Mouse (Mus musculus): ENCODE measurements around the gene Kif26b. TPM values are rescaled to one million over a fixed set of nuclear protein-coding genes. Genes with fewer than 3 reads are reported as not detected.

The Kif26b gene
- polyA plus RNA-seq, 1 experiment from 2014 or later = 32.0 TPM

DNA sequence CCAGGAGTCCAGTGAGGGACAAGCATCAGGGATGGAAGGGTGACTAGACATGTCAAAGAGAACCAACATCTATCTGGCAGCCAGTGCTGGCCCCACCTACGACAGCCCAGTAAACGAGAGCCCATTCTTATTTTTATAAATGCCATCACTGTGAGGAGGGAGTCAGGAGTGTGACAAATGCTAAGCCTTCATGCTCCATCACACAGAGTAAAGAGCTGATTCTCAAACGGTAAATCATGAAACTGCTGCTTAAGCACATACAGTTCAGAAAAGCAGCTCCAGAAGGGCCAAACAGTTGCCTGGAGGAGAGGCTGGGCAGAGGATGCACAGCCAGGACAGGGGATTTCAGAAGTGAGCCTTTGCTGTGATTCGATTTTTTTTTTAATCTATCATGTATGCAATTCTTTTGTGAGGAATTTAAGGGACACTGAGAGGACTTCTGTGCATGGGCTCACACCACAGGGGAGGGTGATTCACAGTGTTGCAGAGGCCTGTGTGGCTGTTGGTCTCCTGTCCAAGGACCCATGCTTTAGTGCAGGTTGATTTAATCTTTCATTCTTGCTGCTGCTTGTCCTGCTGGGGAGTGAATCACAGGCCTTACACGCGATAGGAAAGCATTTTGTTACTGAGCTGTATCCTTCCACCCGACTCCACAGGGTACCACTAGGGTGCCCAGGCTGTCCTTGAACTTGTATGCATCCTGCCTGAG, 16.4 kb upstream of the Kif26b start:
- Histone ChIP-seq H3K9me3 (no peaks in the 10 kb centered on the region), H3K36me3 (no peaks in the 10 kb centered on the region), H3K27ac (no peak overlapping the region), H3K27me3 (no peaks in the 10 kb centered on the region), H3K4me1 (replicated peaks) (peaks cover 10% of the 10 kb centered on the region), H3K9ac (replicated peaks) (no peak overlapping the region), H3K4me3 (replicated peaks) (no peak overlapping the region), H3K4me2 (no peak overlapping the region)
- no peak for ATAC-seq (ENCODE audit: insufficient number of reproducible peaks, insufficient read depth, low FRiP score, low TSS enrichment, low read depth)
- 67% methylated on average over 7 of the region's 7 CpGs for WGBS

DNA sequence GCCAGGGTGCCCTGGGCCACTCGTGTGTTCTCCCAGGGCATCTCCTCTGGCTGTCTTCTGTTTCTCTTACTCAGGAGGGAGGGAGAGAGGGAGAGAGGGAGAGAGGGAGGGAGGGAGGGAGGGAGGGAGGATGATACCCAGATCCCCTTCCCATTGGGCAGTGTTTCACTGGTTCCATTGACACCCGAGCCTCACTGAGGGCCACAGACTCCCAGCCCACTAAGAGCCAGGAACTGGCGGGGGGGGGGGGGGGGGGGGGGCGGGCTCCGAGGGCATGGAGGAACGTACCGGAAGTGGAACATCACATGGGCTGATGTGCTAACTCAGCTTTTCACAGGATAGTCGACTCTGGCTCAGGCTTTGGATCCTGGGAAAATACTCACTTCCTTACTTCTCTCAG, 15.0 kb upstream of the Kif26b start:
- Histone ChIP-seq H3K9ac (replicated peaks) (no peak overlapping the region), H3K36me3 (no peaks in the 10 kb centered on the region), H3K4me3 (replicated peaks) (no peak overlapping the region), H3K4me1 (replicated peaks) (peaks cover 14% of the 10 kb centered on the region), H3K4me2 (no peak overlapping the region), H3K27ac (no peak overlapping the region), H3K9me3 (no peaks in the 10 kb centered on the region), H3K27me3 (no peaks in the 10 kb centered on the region)
- ATAC-seq (ENCODE audit: insufficient number of reproducible peaks, insufficient read depth, low FRiP score, low TSS enrichment, low read depth) = no peak
- WGBS = 41% methylated on average over 6 of the region's 8 CpGs

DNA sequence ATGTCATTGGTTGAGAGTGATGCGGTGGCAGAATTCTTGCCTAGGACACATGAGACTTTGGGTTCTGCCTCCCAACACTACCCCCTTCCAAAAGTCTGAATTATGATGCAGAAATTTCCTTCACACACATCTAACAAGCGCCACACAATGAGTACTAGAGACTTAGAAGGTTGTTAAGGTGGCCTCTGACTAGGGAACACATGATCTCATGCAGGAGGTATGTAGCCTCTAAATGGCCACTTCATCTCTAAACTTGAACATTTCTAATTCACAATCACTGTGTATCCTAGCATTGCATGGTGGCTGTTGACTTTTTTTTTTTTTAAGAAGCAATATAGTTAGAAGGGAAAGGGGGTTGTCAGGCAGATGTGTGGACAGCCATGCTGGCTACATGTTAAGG, 13.1 kb upstream of the Kif26b start:
- H3K9me3 ChIP-seq = no peaks in the 10 kb centered on the region
- ATAC-seq (ENCODE audit: insufficient number of reproducible peaks, insufficient read depth, low FRiP score, low TSS enrichment, low read depth) = no peak
- no peak overlapping the region for H3K4me2 ChIP-seq
- 64% methylated on average over 2 of the region's 2 CpGs for WGBS
- H3K36me3 ChIP-seq = no peaks in the 10 kb centered on the region
- H3K27me3 ChIP-seq = no peaks in the 10 kb centered on the region
- H3K9ac ChIP-seq (replicated peaks) = no peak overlapping the region
- H3K4me3 ChIP-seq (replicated peaks) = no peak overlapping the region
- H3K4me1 ChIP-seq (replicated peaks) = peaks cover 14% of the 10 kb centered on the region
- H3K27ac ChIP-seq = no peak overlapping the region

DNA sequence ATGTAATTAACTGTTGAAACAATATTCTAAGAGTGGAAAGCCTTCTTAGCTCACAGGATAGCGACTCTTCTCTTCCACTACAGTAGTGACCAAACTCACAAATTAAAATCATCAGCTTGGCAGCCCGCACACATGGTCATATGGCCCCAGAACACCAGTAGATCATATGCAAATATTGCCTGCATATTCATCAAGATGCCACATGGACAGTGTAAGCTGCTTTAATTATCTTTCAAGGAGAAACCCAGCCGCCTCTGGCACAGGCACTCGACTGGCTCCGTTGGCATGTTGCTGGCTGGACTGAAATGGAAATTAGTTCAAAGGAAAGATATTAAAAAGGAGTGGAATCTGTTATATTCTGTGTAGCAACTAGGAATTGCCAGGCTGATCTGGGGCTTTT, 6.5 kb upstream of the Kif26b start:
- WGBS = 83% methylated on average over 5 of the region's 5 CpGs
- Histone ChIP-seq H3K4me1 (replicated peaks) (peaks cover 19% of the 10 kb centered on the region), H3K9ac (replicated peaks) (no peak overlapping the region), H3K36me3 (no peaks in the 10 kb centered on the region), H3K27me3 (no peaks in the 10 kb centered on the region), H3K9me3 (0 out of 2 replicates have a peak, but pooled peaks cover 3% of the 10 kb centered on the region), H3K4me3 (replicated peaks) (no peak overlapping the region), H3K4me2 (no peak overlapping the region), H3K27ac (no peak overlapping the region)
- no peak for ATAC-seq (ENCODE audit: insufficient number of reproducible peaks, insufficient read depth, low FRiP score, low TSS enrichment, low read depth)

- Histone ChIP-seq H3K27ac (no peak overlapping the region), H3K4me3 (replicated peaks) (no peak overlapping the region), H3K36me3 (no peaks in the 10 kb centered on the region), H3K4me1 (replicated peaks) (peaks cover 18% of the 10 kb centered on the region), H3K4me2 (no peak overlapping the region), H3K9me3 (0 out of 2 replicates have a peak, but pooled peaks cover 3% of the 10 kb centered on the region), H3K9ac (replicated peaks) (no peak overlapping the region), H3K27me3 (no peaks in the 10 kb centered on the region)
- no peak for ATAC-seq (ENCODE audit: insufficient number of reproducible peaks, insufficient read depth, low FRiP score, low TSS enrichment, low read depth)
- WGBS = 25% methylated on average over 5 of the region's 5 CpGs
Measured at GRCm38 (mm10) chr1:178523152-178523551, 5.8 kb upstream of the Kif26b start.

DNA sequence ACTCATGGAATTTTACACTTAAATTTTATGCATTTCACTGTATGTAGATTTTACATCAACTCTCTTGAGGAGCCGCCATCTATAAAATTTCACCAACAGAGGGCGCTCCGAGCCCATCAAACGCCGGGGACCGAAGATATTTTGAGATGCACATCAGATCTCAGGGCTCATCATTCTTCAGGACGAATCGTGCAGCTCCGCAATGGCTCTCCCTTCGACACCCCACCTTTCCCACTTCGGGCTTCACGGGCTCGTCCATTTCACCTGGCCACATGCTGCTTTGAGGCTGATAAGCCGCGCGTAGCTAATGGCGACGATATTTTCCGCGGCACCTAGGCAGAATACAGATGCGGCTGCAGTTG, 1.8 kb upstream of the Kif26b start:
- H3K9ac ChIP-seq (replicated peaks) = peak overlapping the region; percentile 47; the same call in 1 of the 2 replicates

DNA sequence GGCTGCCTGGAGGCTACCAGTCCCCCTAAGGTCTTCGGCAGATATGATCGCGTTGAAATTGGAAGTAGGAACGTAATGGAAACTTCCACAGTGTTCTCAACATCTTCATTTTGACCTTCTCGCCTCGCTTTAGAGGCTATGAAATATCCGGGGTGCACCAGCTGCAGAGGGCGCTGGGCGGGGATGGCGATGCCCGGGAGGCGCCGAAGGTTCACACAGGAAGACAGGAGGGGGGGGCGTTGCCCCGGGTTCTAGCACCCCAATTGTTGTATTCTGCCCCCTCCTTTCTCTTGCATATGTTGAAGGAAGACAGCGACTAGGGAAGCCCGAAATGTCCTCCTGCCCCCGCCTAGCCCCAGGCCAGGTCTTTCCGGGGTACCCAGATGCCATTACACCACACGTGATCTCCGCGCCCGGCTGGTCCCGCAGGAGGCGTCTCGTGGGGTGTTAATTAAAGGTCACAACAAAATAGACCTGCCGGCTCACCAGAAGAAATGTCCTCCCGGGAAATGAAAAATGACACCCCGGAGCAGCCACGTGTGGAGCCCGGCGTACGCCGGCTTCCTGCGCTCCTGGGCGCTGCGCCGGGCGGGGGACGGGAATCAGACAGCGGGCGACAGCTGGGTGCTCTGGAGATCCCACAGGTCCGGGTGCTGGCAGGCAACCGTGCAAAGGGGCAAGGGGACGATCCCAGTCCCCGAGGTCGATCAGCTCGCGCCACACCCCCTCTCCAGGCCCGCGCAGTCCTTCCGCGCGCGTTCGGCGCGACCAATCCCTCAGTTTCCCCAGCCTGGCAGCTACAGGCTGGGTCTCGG, 1.2 kb upstream of the Kif26b start:
- H3K4me2 ChIP-seq = peak overlapping the region; percentile 99
- 0 out of 2 replicates have a peak, but pooled peaks cover 4% of the 10 kb centered on the region for H3K27me3 ChIP-seq
- peak; percentile 32 for ATAC-seq (ENCODE audit: insufficient number of reproducible peaks, insufficient read depth, low FRiP score, low TSS enrichment, low read depth)
- H3K9ac ChIP-seq (replicated peaks) = peak overlapping the region; percentile 89
- H3K27ac ChIP-seq = peak overlapping the region; percentile 95
- H3K4me1 ChIP-seq (replicated peaks) = peaks cover 35% of the 10 kb centered on the region
- peak overlapping the region; percentile 87 for H3K4me3 ChIP-seq (replicated peaks)
- H3K9me3 ChIP-seq = 0 out of 2 replicates have a peak, but pooled peaks cover 3% of the 10 kb centered on the region
- under 1% methylated on average over 58 of the region's 59 CpGs for WGBS
- H3K36me3 ChIP-seq = no peaks in the 10 kb centered on the region

More for the DNA sequence above, 1.8 kb upstream of the Kif26b start:
- H3K9me3 ChIP-seq = 0 out of 2 replicates have a peak, but pooled peaks cover 3% of the 10 kb centered on the region
- H3K4me1 ChIP-seq (replicated peaks) = peaks cover 33% of the 10 kb centered on the region
- peak overlapping the region; percentile 95 for H3K27ac ChIP-seq
- WGBS = under 1% methylated on average over 21 of the region's 21 CpGs
- no peak for ATAC-seq (ENCODE audit: insufficient number of reproducible peaks, insufficient read depth, low FRiP score, low TSS enrichment, low read depth)
- peak overlapping the region; percentile 99 for H3K4me2 ChIP-seq
- no peaks in the 10 kb centered on the region for H3K36me3 ChIP-seq
- H3K27me3 ChIP-seq = 0 out of 2 replicates have a peak, but pooled peaks cover 4% of the 10 kb centered on the region
- H3K4me3 ChIP-seq (replicated peaks) = peak overlapping the region; percentile 87

- ATAC-seq (ENCODE audit: insufficient number of reproducible peaks, insufficient read depth, low FRiP score, low TSS enrichment, low read depth) = no peak
- WGBS = under 1% methylated on average over 37 of the region's 38 CpGs
- H3K4me2 ChIP-seq = peak overlapping the region; percentile 99
- peak overlapping the region; percentile 89 for H3K9ac ChIP-seq (replicated peaks)
- 0 out of 2 replicates have a peak, but pooled peaks cover 4% of the 10 kb centered on the region for H3K27me3 ChIP-seq
- H3K9me3 ChIP-seq = 0 out of 2 replicates have a peak, but pooled peaks cover 3% of the 10 kb centered on the region
- H3K27ac ChIP-seq = peak overlapping the region; percentile 95
- H3K4me3 ChIP-seq (replicated peaks) = peak overlapping the region; percentile 87
- H3K36me3 ChIP-seq = peaks cover 6% of the 10 kb centered on the region; the same call in 1 of the 2 replicates
- H3K4me1 ChIP-seq (replicated peaks) = peaks cover 39% of the 10 kb centered on the region
Measured at GRCm38 (mm10) chr1:178529512-178530300, 781 bp downstream of the Kif26b start.

DNA sequence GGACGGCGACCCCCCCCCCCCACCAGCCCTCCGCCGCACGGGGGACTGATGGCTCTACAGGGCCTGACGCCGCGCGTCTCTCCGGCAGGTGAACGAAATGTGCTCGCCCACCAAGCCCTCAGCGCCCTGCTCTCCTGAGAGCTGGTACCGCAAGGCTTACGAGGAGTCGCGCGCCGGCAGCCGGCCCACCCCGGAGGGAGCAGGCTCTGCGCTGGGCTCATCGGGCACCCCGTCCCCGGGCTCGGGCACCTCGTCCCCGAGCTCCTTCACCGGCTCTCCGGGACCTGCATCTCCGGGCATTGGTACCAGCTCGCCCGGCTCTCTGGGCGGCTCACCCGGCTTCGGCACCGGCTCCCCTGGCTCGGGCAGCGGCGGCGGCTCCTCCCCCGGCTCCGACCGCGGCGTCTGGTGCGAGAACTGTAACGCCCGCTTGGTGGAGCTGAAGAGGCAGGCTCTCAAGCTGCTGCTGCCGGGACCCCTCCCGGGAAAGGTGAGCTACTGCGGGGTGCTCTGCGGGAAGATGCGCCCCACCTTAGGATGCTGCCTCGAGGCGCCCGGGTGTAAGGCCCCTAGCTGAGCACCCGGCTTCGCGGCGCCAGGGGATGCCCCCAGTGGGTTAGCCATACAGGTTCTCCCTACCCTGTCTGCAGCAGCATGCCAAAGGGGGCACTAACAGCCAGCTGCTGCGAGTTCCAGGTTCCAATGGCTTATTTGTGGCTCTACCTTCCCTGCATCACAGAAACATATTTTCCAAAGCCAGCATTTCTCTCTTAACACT, 1.6 kb downstream of the Kif26b start:
- H3K4me2 ChIP-seq = peak overlapping the region; percentile 99
- peak overlapping the region; percentile 87 for H3K4me3 ChIP-seq (replicated peaks)
- 0 out of 2 replicates have a peak, but pooled peaks cover 4% of the 10 kb centered on the region for H3K27me3 ChIP-seq
- under 1% methylated on average over 60 of the region's 62 CpGs for WGBS
- H3K36me3 ChIP-seq = peaks cover 13% of the 10 kb centered on the region
- ATAC-seq (ENCODE audit: insufficient number of reproducible peaks, insufficient read depth, low FRiP score, low TSS enrichment, low read depth) = peak; percentile 28; the same call in 1 of the 2 replicates
- H3K9ac ChIP-seq (replicated peaks) = peak overlapping the region; percentile 89
- H3K4me1 ChIP-seq (replicated peaks) = peaks cover 39% of the 10 kb centered on the region
- H3K9me3 ChIP-seq = peaks cover under 1% of the 10 kb centered on the region; the same call in 1 of the 2 replicates
- peak overlapping the region; percentile 95 for H3K27ac ChIP-seq

- Histone ChIP-seq H3K9me3 (peaks cover 11% of the 10 kb centered on the region; the same call in 1 of the 2 replicates), H3K27me3 (no peaks in the 10 kb centered on the region), H3K4me2 (no peak overlapping the region), H3K4me3 (replicated peaks) (no peak overlapping the region), H3K9ac (replicated peaks) (no peak overlapping the region), H3K36me3 (peaks cover 50% of the 10 kb centered on the region), H3K27ac (no peak overlapping the region), H3K4me1 (replicated peaks) (peaks cover 49% of the 10 kb centered on the region)
- ATAC-seq (ENCODE audit: insufficient number of reproducible peaks, insufficient read depth, low FRiP score, low TSS enrichment, low read depth) = no peak
- WGBS = 73% methylated on average over 10 of the region's 10 CpGs
Measured at GRCm38 (mm10) chr1:178540247-178540646, 11.3 kb downstream of the Kif26b start.
